Mouse (Mus musculus) stomach, postnatal 0 days (tissue): Measurements from ENCODE around the gene Vangl2.

Source experiments
- CTCF ChIP-seq: IDR thresholded peaks from 2 replicates; pipeline ENCODE4 v1.5.1; 2016; ENCODE audit warnings: antibody characterized with exemption, low read depth, mild to moderate bottlenecking, moderate library complexity
- EP300 ChIP-seq: optimal IDR thresholded peaks from 2 replicates; pipeline ENCODE3; 2016; ENCODE audit warnings: antibody characterized with exemption

- TF ChIP-seq EP300 (no peak), CTCF (no peak)
Observed at GRCm38 (mm10) chr1:171966054-171966790, 62.0 kb downstream of the Vangl2 start.
